ENCODE assay signal across 21 mouse cellular contexts in the genomic region with DNA sequence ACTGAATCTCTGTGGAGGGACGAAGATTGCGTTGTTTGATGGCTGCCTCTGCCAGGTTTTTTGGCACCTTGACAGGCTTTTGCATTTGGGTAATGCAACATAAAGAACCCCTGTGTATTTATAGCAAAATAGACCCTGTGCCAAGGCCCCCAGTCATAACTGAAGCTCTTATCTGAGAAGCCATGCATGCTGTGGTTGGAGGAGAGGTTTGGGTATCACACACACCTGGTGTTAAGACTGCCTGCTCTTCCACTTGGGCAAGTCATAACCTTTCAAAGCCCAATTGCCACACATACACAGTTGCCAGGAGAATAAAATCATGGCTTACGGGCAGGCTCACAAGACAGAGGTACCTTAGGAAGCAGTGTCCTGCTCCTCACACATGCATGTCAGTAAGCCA.
DNase-seq lines count a peak whose midpoint lies in the region; ATAC-seq and TF ChIP-seq lines count a peak whose summit lies in the region.
"Had no signal": no experiment of that assay in that cellular context is flagged by ENCODE, and none has a peak within 500 bp of the region (broad histone marks: within the 10 kb centered on the region; RNA-seq: fewer than 3 reads in every experiment).

No protein-coding gene starts in this region.

- H3K27ac ChIP-seq in forebrain, embryonic 14.5 days (ENCODE audit: low read depth, low read length) = no peak overlapping the region
- H3K27ac ChIP-seq in forebrain, embryonic 10.5 days = no peak overlapping the region
- H3K27ac ChIP-seq in hindbrain, postnatal 0 days = no peak overlapping the region
- H3K27ac ChIP-seq in hindbrain, embryonic 13.5 days = no peak overlapping the region
- H3K27ac ChIP-seq: embryonic facial prominence, embryonic 15.5 days; forebrain, embryonic 12.5 days; gastrocnemius, adult 2 months; hindbrain, embryonic 14.5 days had no signal

- H3K4me2 ChIP-seq in forebrain, embryonic 14.5 days (ENCODE audit: low read length) = no peak overlapping the region
- H3K4me2 ChIP-seq in hindbrain, postnatal 0 days (ENCODE audit: low read depth, low read length) = no peak overlapping the region
- H3K4me2 ChIP-seq in hindbrain, embryonic 13.5 days = no peak overlapping the region
- H3K4me2 ChIP-seq: embryonic facial prominence, embryonic 15.5 days; forebrain, embryonic 12.5 days; hindbrain, embryonic 14.5 days had no signal

- no peak for TF ChIP-seq CTCF in hindbrain, postnatal 0 days (IDR thresholded peaks at IDR 0.05; ENCODE audit: low read depth)

- peak; percentile 5 for DNase-seq in forebrain, embryonic 14.5 days (ENCODE audit: low spot score)
- no peak for DNase-seq in forebrain, embryonic 10.5 days (ENCODE audit: extremely low spot score, low spot score)
- peak; percentile 34 for DNase-seq in hindbrain, postnatal 0 days (ENCODE audit: low spot score)
- no peak for DNase-seq in adrenal gland, postnatal 36 days
- DNase-seq in adrenal gland, adult (ENCODE audit: inconsistent age in 2 of 2, low spot score in 1 of 2) = no peak
- DNase-seq: adrenal gland, postnatal 14 days; cerebellum, adult 2 months; forebrain, postnatal 0 days; gastrocnemius, adult 2 months; gastrocnemius, postnatal 25 days; heart, adult 11 months; heart, postnatal 10 days; kidney, adult 2 months had no signal

- 68% methylated on average over 3 of the region's 3 CpGs for WGBS in forebrain, embryonic 14.5 days
- WGBS in forebrain, embryonic 10.5 days = 92% methylated on average over 3 of the region's 3 CpGs
- 59% methylated on average over 3 of the region's 3 CpGs for WGBS in hindbrain, postnatal 0 days
- 85% methylated on average over 3 of the region's 3 CpGs for WGBS in hindbrain, embryonic 13.5 days

- H3K36me3 ChIP-seq in forebrain, embryonic 14.5 days (ENCODE audit: control insufficient read depth, insufficient read depth, low read length) = no peaks in the 10 kb centered on the region
- H3K36me3 ChIP-seq in forebrain, embryonic 10.5 days (replicated peaks) = no peaks in the 10 kb centered on the region
- H3K36me3 ChIP-seq in hindbrain, postnatal 0 days (ENCODE audit: insufficient read depth, low read length) = no peaks in the 10 kb centered on the region
- no peaks in the 10 kb centered on the region for H3K36me3 ChIP-seq in hindbrain, embryonic 13.5 days
- H3K36me3 ChIP-seq: embryonic facial prominence, embryonic 15.5 days; forebrain, embryonic 12.5 days had no signal

- no peak overlapping the region for H3K4me3 ChIP-seq in forebrain, embryonic 14.5 days (ENCODE audit: low read depth, low read length)
- H3K4me3 ChIP-seq in forebrain, embryonic 10.5 days = no peak overlapping the region
- no peak overlapping the region for H3K4me3 ChIP-seq in hindbrain, postnatal 0 days (ENCODE audit: low read length)
- H3K4me3 ChIP-seq in hindbrain, embryonic 13.5 days = no peak overlapping the region
- H3K4me3 ChIP-seq: embryonic facial prominence, embryonic 15.5 days; erythroblast, embryonic 14.5 days; forebrain, embryonic 12.5 days; gastrocnemius, adult 2 months had no signal

- H3K9me3 ChIP-seq in forebrain, embryonic 14.5 days (replicated peaks; ENCODE audit: control insufficient read depth, low read length) = no peaks in the 10 kb centered on the region
- H3K9me3 ChIP-seq in forebrain, embryonic 10.5 days = no peaks in the 10 kb centered on the region
- no peaks in the 10 kb centered on the region for H3K9me3 ChIP-seq in hindbrain, postnatal 0 days (ENCODE audit: low read length)
- no peaks in the 10 kb centered on the region for H3K9me3 ChIP-seq in hindbrain, embryonic 13.5 days
- H3K9me3 ChIP-seq: embryonic facial prominence, embryonic 15.5 days; forebrain, embryonic 12.5 days had no signal

- no peak overlapping the region for H3K9ac ChIP-seq in forebrain, embryonic 14.5 days (ENCODE audit: low read length)
- no peak overlapping the region for H3K9ac ChIP-seq in hindbrain, postnatal 0 days (replicated peaks; ENCODE audit: low read length)
- H3K9ac ChIP-seq in hindbrain, embryonic 13.5 days = no peak overlapping the region
- H3K9ac ChIP-seq: embryonic facial prominence, embryonic 15.5 days; forebrain, embryonic 12.5 days; forebrain, postnatal 0 days; hindbrain, embryonic 14.5 days had no signal

- H3K27me3 ChIP-seq in forebrain, embryonic 14.5 days (replicated peaks; ENCODE audit: control insufficient read depth, insufficient read depth, low read length) = no peaks in the 10 kb centered on the region
- no peaks in the 10 kb centered on the region for H3K27me3 ChIP-seq in forebrain, embryonic 10.5 days (ENCODE audit: poor library complexity, severe bottlenecking)
- no peaks in the 10 kb centered on the region for H3K27me3 ChIP-seq in hindbrain, postnatal 0 days (ENCODE audit: insufficient read depth, low read length)
- no peaks in the 10 kb centered on the region for H3K27me3 ChIP-seq in hindbrain, embryonic 13.5 days
- H3K27me3 ChIP-seq: embryonic facial prominence, embryonic 15.5 days; forebrain, embryonic 12.5 days had no signal

- no peaks in the 10 kb centered on the region for H3K4me1 ChIP-seq in forebrain, embryonic 14.5 days (ENCODE audit: control insufficient read depth, insufficient read depth, low read length)
- no peaks in the 10 kb centered on the region for H3K4me1 ChIP-seq in forebrain, embryonic 10.5 days
- 0 out of 2 replicates have a peak, but pooled peaks cover 5% of the 10 kb centered on the region for H3K4me1 ChIP-seq in hindbrain, postnatal 0 days (ENCODE audit: insufficient read depth, low read length)
- no peaks in the 10 kb centered on the region for H3K4me1 ChIP-seq in hindbrain, embryonic 13.5 days (replicated peaks)
- H3K4me1 ChIP-seq: embryonic facial prominence, embryonic 15.5 days; forebrain, embryonic 12.5 days had no signal

- ATAC-seq in forebrain, embryonic 14.5 days = no peak; the same call in 1 of the 2 replicates
- ATAC-seq in hindbrain, postnatal 0 days = no peak
- no peak for ATAC-seq in hindbrain, embryonic 13.5 days (ENCODE audit: low FRiP score)
- peak; percentile 73; the same call in 1 of the 2 replicates for ATAC-seq in common myeloid progenitor, adult 5-6 weeks (replicated peaks; ENCODE audit: low read depth, poor library complexity, severe bottlenecking)
- peak; percentile 71 for ATAC-seq in megakaryocyte progenitor cell, adult 5-6 weeks (replicated peaks; ENCODE audit: poor library complexity)
- ATAC-seq: intestine, embryonic 16.5 days had no signal

Comparison
In these comparisons a context has a peak if more than half of its experiments do, and no peak if none do; other contexts are left out.
1. DNase-seq: peak in forebrain, embryonic 14.5 days (single experiment) and hindbrain, postnatal 0 days (single experiment); none in forebrain, embryonic 10.5 days (single experiment), adrenal gland, postnatal 36 days (0 of 2) and adrenal gland, adult (0 of 2).
2. ATAC-seq: peak in common myeloid progenitor, adult 5-6 weeks (single experiment) and megakaryocyte progenitor cell, adult 5-6 weeks (single experiment); none in forebrain, embryonic 14.5 days (single experiment), hindbrain, postnatal 0 days (single experiment) and hindbrain, embryonic 13.5 days (single experiment).